Mouse (Mus musculus): Measurements from ENCODE around the gene Camta1. TPM values are rescaled to one million over a fixed set of nuclear protein-coding genes. Genes with fewer than 3 reads are reported as not detected.

Camta1 gene
- polyA plus RNA-seq, 1 experiment, result 155 TPM

- no peak for TF ChIP-seq CTCF (IDR thresholded peaks at IDR 0.05; ENCODE audit: borderline replicate concordance, insufficient read depth, low read depth, low read length)
- no peak for TF ChIP-seq POLR2A (IDR thresholded peaks at IDR 0.05; ENCODE audit: borderline replicate concordance, insufficient read depth, low read length)
- Histone ChIP-seq H3K27me3 (ENCODE audit: control insufficient read depth, insufficient read depth, low read length) (no peaks in the 10 kb centered on the region), H3K4me1 (ENCODE audit: control insufficient read depth, insufficient read depth, low read length) (no peaks in the 10 kb centered on the region), H3K27ac (ENCODE audit: insufficient read depth, low read length) (no peak overlapping the region), H3K4me3 (replicated peaks; ENCODE audit: insufficient read depth, low read depth, low read length) (no peak overlapping the region)
- WGBS, result 87% methylated on average over 9 of the region's 9 CpGs
- no peak for DNase-seq
These were observed 882.2 kb downstream of the Camta1 start for GRCm38 (mm10) chr4:150979455-150979854.

GRCm38 (mm10) chr4:150978156-150978910, 883.3 kb downstream of the Camta1 start:
- WGBS, result 77% methylated on average over 21 of the region's 21 CpGs
- Histone ChIP-seq H3K27me3 (ENCODE audit: control insufficient read depth, insufficient read depth, low read length) (no peaks in the 10 kb centered on the region), H3K27ac (ENCODE audit: insufficient read depth, low read length) (no peak overlapping the region), H3K4me3 (replicated peaks; ENCODE audit: insufficient read depth, low read depth, low read length) (no peak overlapping the region), H3K4me1 (ENCODE audit: control insufficient read depth, insufficient read depth, low read length) (no peaks in the 10 kb centered on the region)
- TF ChIP-seq CTCF (IDR thresholded peaks at IDR 0.05; ENCODE audit: borderline replicate concordance, insufficient read depth, low read depth, low read length), result no peak
- DNase-seq, result no peak

GRCm38 (mm10) chr4:150975145-150975544, 886.5 kb downstream of the Camta1 start:
- H3K27me3 ChIP-seq (ENCODE audit: control insufficient read depth, insufficient read depth, low read length), result no peaks in the 10 kb centered on the region
- TF ChIP-seq CTCF (IDR thresholded peaks at IDR 0.05; ENCODE audit: borderline replicate concordance, insufficient read depth, low read depth, low read length) (no peak), POLR2A (IDR thresholded peaks at IDR 0.05; ENCODE audit: borderline replicate concordance, insufficient read depth, low read length) (no peak)
- no peak for DNase-seq
- no peak overlapping the region for H3K4me3 ChIP-seq (replicated peaks; ENCODE audit: insufficient read depth, low read depth, low read length)
- H3K4me1 ChIP-seq (ENCODE audit: control insufficient read depth, insufficient read depth, low read length), result no peaks in the 10 kb centered on the region
- WGBS, result 20% methylated on average over 1 of the region's 1 CpGs
- no peak overlapping the region for H3K27ac ChIP-seq (ENCODE audit: insufficient read depth, low read length)

- no peak overlapping the region for H3K27ac ChIP-seq (ENCODE audit: insufficient read depth, low read length)
- WGBS, result 55% methylated on average over 8 of the region's 8 CpGs
- H3K27me3 ChIP-seq (ENCODE audit: control insufficient read depth, insufficient read depth, low read length), result no peaks in the 10 kb centered on the region
- TF ChIP-seq CTCF (IDR thresholded peaks at IDR 0.05; ENCODE audit: borderline replicate concordance, insufficient read depth, low read depth, low read length) (no peak), POLR2A (IDR thresholded peaks at IDR 0.05; ENCODE audit: borderline replicate concordance, insufficient read depth, low read length) (no peak)
- peak in 1 of 2 experiments; percentile 28 for DNase-seq
- H3K4me3 ChIP-seq (replicated peaks; ENCODE audit: insufficient read depth, low read depth, low read length), result no peak overlapping the region
- H3K4me1 ChIP-seq (ENCODE audit: control insufficient read depth, insufficient read depth, low read length), result no peaks in the 10 kb centered on the region
These were observed 888.4 kb downstream of the Camta1 start for GRCm38 (mm10) chr4:150973264-150973663.

GRCm38 (mm10) chr4:150968956-150969355, 892.7 kb downstream of the Camta1 start:
- 88% methylated on average over 8 of the region's 8 CpGs for WGBS
- Histone ChIP-seq H3K27ac (ENCODE audit: insufficient read depth, low read length) (no peak overlapping the region), H3K4me1 (ENCODE audit: control insufficient read depth, insufficient read depth, low read length) (no peaks in the 10 kb centered on the region), H3K27me3 (ENCODE audit: control insufficient read depth, insufficient read depth, low read length) (no peaks in the 10 kb centered on the region), H3K4me3 (replicated peaks; ENCODE audit: insufficient read depth, low read depth, low read length) (no peak overlapping the region)
- no peak for DNase-seq
- no peak for TF ChIP-seq CTCF (IDR thresholded peaks at IDR 0.05; ENCODE audit: borderline replicate concordance, insufficient read depth, low read depth, low read length)
- no peak for TF ChIP-seq POLR2A (IDR thresholded peaks at IDR 0.05; ENCODE audit: borderline replicate concordance, insufficient read depth, low read length)

- WGBS, result 24% methylated on average over 7 of the region's 7 CpGs
- TF ChIP-seq POLR2A (IDR thresholded peaks at IDR 0.05; ENCODE audit: borderline replicate concordance, insufficient read depth, low read length) (no peak), CTCF (IDR thresholded peaks at IDR 0.05; ENCODE audit: borderline replicate concordance, insufficient read depth, low read depth, low read length) (peak; percentile 76)
- H3K27ac ChIP-seq (ENCODE audit: insufficient read depth, low read length), result no peak overlapping the region
- DNase-seq, result peak; percentile 49 to 55
- no peaks in the 10 kb centered on the region for H3K27me3 ChIP-seq (ENCODE audit: control insufficient read depth, insufficient read depth, low read length)
- no peak overlapping the region for H3K4me3 ChIP-seq (replicated peaks; ENCODE audit: insufficient read depth, low read depth, low read length)
- no peaks in the 10 kb centered on the region for H3K4me1 ChIP-seq (ENCODE audit: control insufficient read depth, insufficient read depth, low read length)
These were observed 895.1 kb downstream of the Camta1 start for GRCm38 (mm10) chr4:150966556-150966955.

- no peak overlapping the region for H3K4me3 ChIP-seq (replicated peaks; ENCODE audit: insufficient read depth, low read depth, low read length)
- H3K27me3 ChIP-seq (ENCODE audit: control insufficient read depth, insufficient read depth, low read length), result no peaks in the 10 kb centered on the region
- no peak for TF ChIP-seq POLR2A (IDR thresholded peaks at IDR 0.05; ENCODE audit: borderline replicate concordance, insufficient read depth, low read length)
- peak; percentile 36; the same call in 1 of the 2 replicates for TF ChIP-seq CTCF (IDR thresholded peaks at IDR 0.05; ENCODE audit: borderline replicate concordance, insufficient read depth, low read depth, low read length)
- whole genome bisulfite sequencing, result 72% methylated on average over 11 of the region's 11 CpGs
- H3K4me1 ChIP-seq (ENCODE audit: control insufficient read depth, insufficient read depth, low read length), result no peaks in the 10 kb centered on the region
- DNase-seq, result no peak
- no peak overlapping the region for H3K27ac ChIP-seq (ENCODE audit: insufficient read depth, low read length)
These were observed 896.1 kb downstream of the Camta1 start for GRCm38 (mm10) chr4:150965555-150965951.
